Mouse (Mus musculus) midbrain, postnatal 0 days (tissue): ENCODE measurements around the gene Rad51c. TPM values are rescaled to one million over a fixed set of nuclear protein-coding genes. Genes with fewer than 3 reads are reported as not detected.
"Not testable (repeated sequence)": the region's sequence is repeated elsewhere in the genome, so short reads cannot be mapped to it uniquely, and the experiment has no call there.

Source experiments
- ATAC-seq: fragments of 200-750 bp; cut with Nextera tagmentation; 2 replicates; pipeline ENCODE4 v1.8.0; 2017; ENCODE audit warnings: moderate number of reproducible peaks, mild to moderate bottlenecking, moderate TSS enrichment, moderate library complexity; ENCODE audit not compliant: low FRiP score
- DNase-seq: peaks from one replicate; pipeline ENCODE4 v3.0.0-alpha.2; 2015; ENCODE audit warnings: low spot score
- H3K27ac ChIP-seq: fragments of 300-500 bp; sonication (generic); 2 replicates; pipeline ENCODE4 v1.5.1; 2014; ENCODE audit warnings: low read depth, mild to moderate bottlenecking, low read length, mixed read lengths
- H3K27me3 ChIP-seq: fragments of 300-500 bp; sonication (generic); 2 replicates; pipeline ENCODE4 v1.6.1; 2014; ENCODE audit warnings: low read length, control low read depth, mixed read lengths; ENCODE audit not compliant: insufficient read depth
- H3K36me3 ChIP-seq: fragments of 300-500 bp; sonication (generic); 2 replicates; pipeline ENCODE4 v1.6.1; 2014; ENCODE audit warnings: low read length, control low read depth, mixed read lengths; ENCODE audit not compliant: insufficient read depth
- H3K4me1 ChIP-seq: fragments of 300-500 bp; sonication (generic); 2 replicates; pipeline ENCODE4 v1.6.1; 2014; ENCODE audit warnings: mild to moderate bottlenecking, control low read depth, antibody characterized with exemption, low read length, mixed read lengths; ENCODE audit not compliant: insufficient read depth
- H3K4me2 ChIP-seq: fragments of 300-500 bp; sonication (generic); 2 replicates; pipeline ENCODE4 v1.6.1; 2014; ENCODE audit warnings: low read depth, mild to moderate bottlenecking, low read length, mixed read lengths; ENCODE audit not compliant: poor library complexity, severe bottlenecking
- H3K4me3 ChIP-seq: fragments of 300-500 bp; sonication (generic); 2 replicates; pipeline ENCODE4 v1.5.1; 2014; ENCODE audit warnings: low read depth, mild to moderate bottlenecking, low read length, moderate library complexity
- H3K9ac ChIP-seq: fragments of 300-500 bp; sonication (generic); replicated peaks from 2 replicates; pipeline ENCODE4 v1.6.1; 2014; ENCODE audit warnings: mild to moderate bottlenecking, low read length, moderate library complexity, mixed read lengths; ENCODE audit not compliant: poor library complexity, severe bottlenecking
- H3K9me3 ChIP-seq: fragments of 300-500 bp; sonication (generic); 2 replicates; pipeline ENCODE4 v1.6.1; 2016; ENCODE audit warnings: low read length, control low read depth
- CTCF ChIP-seq: IDR thresholded peaks from 2 replicates; pipeline ENCODE4 v1.5.1; 2016; ENCODE audit warnings: antibody characterized with exemption, mild to moderate bottlenecking
- WGBS: fragments of 180-500 bp; shearing (Covaris S2); extraction: QIAGEN DNeasy Blood & Tissue Kit; methylation state at CpG from one replicate; pipeline ENCODE4 v1.1.7; 2014; 5-methylcytosine and 5-hydroxymethylcytosine counted together
- polyA plus RNA-seq: library from polyadenylated mRNA; unstranded; fragments of >200 nt; fragmentation: Nextera tagmentation; extraction: Ambion mirVana; gene quantifications from 2 replicates; pipeline ENCODE4 v1.2.1, GENCODE M21; 2015
- total RNA-seq: library from RNA; depleted of rRNA; stranded (reverse); fragments of >200 nt; gene quantifications from 2 replicates; pipeline ENCODE4 v1.2.3, GENCODE M21; 2014

The Rad51c gene
- total and polyA plus RNA-seq, 2 experiments from 2014 or later: 2.1 to 2.4 TPM

GRCm38 (mm10) chr11:87413412-87413811, 8.7 kb upstream of the Rad51c start:
- not testable (repeated sequence) for H3K4me2 ChIP-seq, H3K27ac ChIP-seq, H3K9me3 ChIP-seq, H3K27me3 ChIP-seq, H3K36me3 ChIP-seq, H3K4me3 ChIP-seq, H3K9ac ChIP-seq, ATAC-seq, H3K4me1 ChIP-seq
- 62% methylated on average over 3 of the region's 3 CpGs for WGBS
- peak; percentile 64 for TF ChIP-seq CTCF
- DNase-seq: peak; percentile 57

GRCm38 (mm10) chr11:87404111-87404853, 472 bp downstream of the Rad51c start:
- ATAC-seq (peak; percentile 95), DNase-seq (peak; percentile 97)
- Histone ChIP-seq H3K9me3 (no peaks in the 10 kb centered on the region), H3K4me1 (peaks cover 3% of the 10 kb centered on the region; the same call in 1 of the 2 replicates), H3K27me3 (no peaks in the 10 kb centered on the region), H3K4me3 (peak overlapping the region; percentile 58), H3K36me3 (no peaks in the 10 kb centered on the region), H3K4me2 (peak overlapping the region; percentile 54), H3K27ac (peak overlapping the region; percentile 91), H3K9ac (peak overlapping the region; percentile 70)
- peak; percentile 28; the same call in 1 of the 2 replicates for TF ChIP-seq CTCF
- 2% methylated on average over 49 of the region's 58 CpGs for WGBS

- Histone ChIP-seq H3K27me3 (no peaks in the 10 kb centered on the region), H3K36me3 (no peaks in the 10 kb centered on the region), H3K9ac (no peak overlapping the region), H3K27ac (no peak overlapping the region), H3K4me2 (no peak overlapping the region), H3K9me3 (no peaks in the 10 kb centered on the region), H3K4me3 (no peak overlapping the region), H3K4me1 (no peaks in the 10 kb centered on the region)
- DNase-seq (peak; percentile 10), ATAC-seq (no peak)
- 94% methylated on average over 2 of the region's 2 CpGs for WGBS
- peak; percentile 46 for TF ChIP-seq CTCF
Observed at GRCm38 (mm10) chr11:87398402-87398801, 6.4 kb downstream of the Rad51c start.

GRCm38 (mm10) chr11:87393855-87394254, 10.9 kb downstream of the Rad51c start:
- no peak overlapping the region for H3K4me3 ChIP-seq
- no peaks in the 10 kb centered on the region for H3K9me3 ChIP-seq
- H3K36me3 ChIP-seq: no peaks in the 10 kb centered on the region
- peak; percentile 89 for TF ChIP-seq CTCF
- DNase-seq: peak; percentile 80
- H3K9ac ChIP-seq: no peak overlapping the region
- ATAC-seq: no peak
- H3K27me3 ChIP-seq: no peaks in the 10 kb centered on the region
- no peak overlapping the region for H3K4me2 ChIP-seq
- WGBS: 26% methylated on average over 1 of the region's 1 CpGs
- H3K4me1 ChIP-seq: no peaks in the 10 kb centered on the region
- H3K27ac ChIP-seq: no peak overlapping the region

GRCm38 (mm10) chr11:87385676-87386075, 19.1 kb downstream of the Rad51c start:
- no peak for ATAC-seq
- H3K4me3 ChIP-seq: no peak overlapping the region
- no peak overlapping the region for H3K27ac ChIP-seq
- 90% methylated on average over 1 of the region's 1 CpGs for WGBS
- H3K27me3 ChIP-seq: no peaks in the 10 kb centered on the region
- no peak for TF ChIP-seq CTCF
- no peaks in the 10 kb centered on the region for H3K4me1 ChIP-seq
- no peak overlapping the region for H3K9ac ChIP-seq
- H3K4me2 ChIP-seq: no peak overlapping the region
- DNase-seq: no peak
- no peaks in the 10 kb centered on the region for H3K9me3 ChIP-seq
- H3K36me3 ChIP-seq: no peaks in the 10 kb centered on the region

- Histone ChIP-seq H3K4me3 (no peak overlapping the region), H3K9me3 (no peaks in the 10 kb centered on the region), H3K4me1 (no peaks in the 10 kb centered on the region), H3K36me3 (no peaks in the 10 kb centered on the region), H3K27me3 (no peaks in the 10 kb centered on the region), H3K4me2 (no peak overlapping the region), H3K27ac (no peak overlapping the region), H3K9ac (no peak overlapping the region)
- no peak for ATAC-seq
- 97% methylated on average over 4 of the region's 4 CpGs for WGBS
- no peak for TF ChIP-seq CTCF
- DNase-seq: no peak
Observed at GRCm38 (mm10) chr11:87384551-87384950, 20.2 kb downstream of the Rad51c start.
